Mouse (Mus musculus) olfactory bulb, adult 2 months (tissue): ENCODE results near the gene Iqca. TPM values are rescaled to one million over a fixed set of nuclear protein-coding genes. Genes with fewer than 3 reads are reported as not detected.
A peak's percentile ranks its signal among the peaks of the same experiment; 100 is the strongest.

Experiments used
- H3K27ac ChIP-seq: fragments of 200-500 bp; 2 replicates; pipeline ENCODE4 v1.5.1; 2012; ENCODE audit warnings: low read depth, low read length; ENCODE audit not compliant: insufficient read depth
- H3K4me1 ChIP-seq: fragments of 200-500 bp; 2 replicates; pipeline ENCODE4 v1.6.1; 2012; ENCODE audit warnings: low read length; ENCODE audit not compliant: control insufficient read depth, insufficient read depth
- H3K4me3 ChIP-seq: fragments of 200-500 bp; 2 replicates; pipeline ENCODE4 v1.5.1; 2012; ENCODE audit warnings: mild to moderate bottlenecking, low read depth, low read length, moderate library complexity; ENCODE audit not compliant: insufficient read depth
- CTCF ChIP-seq: fragments of 200-500 bp; IDR thresholded peaks from 2 replicates; pipeline ENCODE4 v1.5.1; 2012; ENCODE audit warnings: low read depth, mild to moderate bottlenecking, low read length, moderate library complexity; ENCODE audit not compliant: insufficient read depth
- POLR2A ChIP-seq: fragments of 200-500 bp; IDR thresholded peaks from 2 replicates; pipeline ENCODE4 v1.6.1; 2012; ENCODE audit warnings: mild to moderate bottlenecking, low read depth, low read length, moderate library complexity; ENCODE audit not compliant: insufficient read depth
- WGBS: fragments of 180-500 bp; shearing (Covaris S2); methylation state at CpG from one replicate; pipeline ENCODE4 v1.1.7; 2018; 5-methylcytosine and 5-hydroxymethylcytosine counted together
- polyA plus RNA-seq: library from polyadenylated mRNA; stranded (reverse); fragments of >200 nt; gene quantifications from 2 replicates; pipeline ENCODE4 v1.2.4, GENCODE M21; 2012; ENCODE audit warnings: low replicate concordance; ENCODE audit not compliant: missing spikeins, insufficient read depth, insufficient read length

Iqca gene
- not detected in 2 replicates for polyA plus RNA-seq

- peaks cover 12% of the 10 kb centered on the region for H3K4me1 ChIP-seq
- TF ChIP-seq CTCF = no peak
- H3K4me3 ChIP-seq = peak within 1 kb of the TSS; percentile 21; the same call in 1 of the 2 replicates
- H3K27ac ChIP-seq = no peak within 1 kb of the TSS
- 7% methylated on average over 18 of the region's 18 CpGs for WGBS
Observed at GRCm38 (mm10) chr1:90153099-90153744, at the start of gene Iqca. TSS of gene Iqca (minus strand) at chr1:90153401.

DNA sequence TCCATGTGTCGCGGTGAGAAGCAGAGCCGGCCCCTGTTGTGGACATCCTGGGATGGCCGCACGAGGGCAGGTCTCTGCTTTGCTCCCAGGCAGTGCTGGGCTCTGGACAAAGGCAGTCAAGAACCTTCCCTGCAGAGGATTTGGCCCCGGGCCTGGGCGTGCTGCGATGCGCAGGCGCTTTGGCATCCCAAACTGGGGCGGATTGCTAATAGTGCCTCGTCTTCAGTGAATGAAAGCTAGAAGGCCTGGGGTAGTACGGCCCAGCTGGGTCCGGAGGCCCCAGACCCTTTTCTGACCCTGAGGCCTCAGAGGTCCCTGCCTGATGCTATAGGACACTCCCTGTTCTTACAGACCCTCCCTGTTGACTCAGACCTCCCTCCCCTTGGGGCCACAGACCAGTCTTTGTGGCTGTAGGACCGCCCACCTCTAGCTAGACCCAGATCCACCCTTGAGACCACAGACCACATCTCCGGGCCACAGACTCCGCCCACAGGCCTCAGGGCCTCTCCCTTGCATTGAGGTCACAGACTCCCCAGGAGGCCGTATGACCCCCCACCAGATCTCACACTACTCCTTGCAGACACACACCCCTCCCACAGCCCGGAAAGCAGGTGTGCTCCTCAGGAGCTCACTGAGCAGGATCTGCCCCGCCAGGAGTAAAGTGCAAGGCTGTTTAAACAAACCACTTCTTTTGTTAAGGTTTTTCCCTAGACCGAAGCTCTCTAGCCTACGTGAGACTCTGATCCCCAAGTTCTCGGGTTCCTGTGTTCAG, 49.2 kb upstream of the Iqca start:
- WGBS = 49% methylated on average over 23 of the region's 23 CpGs
- H3K4me3 ChIP-seq = no peak overlapping the region
- TF ChIP-seq POLR2A (no peak), CTCF (peak; percentile 18; the same call in 1 of the 2 replicates)
- no peak overlapping the region for H3K27ac ChIP-seq
- peaks cover 7% of the 10 kb centered on the region for H3K4me1 ChIP-seq

DNA sequence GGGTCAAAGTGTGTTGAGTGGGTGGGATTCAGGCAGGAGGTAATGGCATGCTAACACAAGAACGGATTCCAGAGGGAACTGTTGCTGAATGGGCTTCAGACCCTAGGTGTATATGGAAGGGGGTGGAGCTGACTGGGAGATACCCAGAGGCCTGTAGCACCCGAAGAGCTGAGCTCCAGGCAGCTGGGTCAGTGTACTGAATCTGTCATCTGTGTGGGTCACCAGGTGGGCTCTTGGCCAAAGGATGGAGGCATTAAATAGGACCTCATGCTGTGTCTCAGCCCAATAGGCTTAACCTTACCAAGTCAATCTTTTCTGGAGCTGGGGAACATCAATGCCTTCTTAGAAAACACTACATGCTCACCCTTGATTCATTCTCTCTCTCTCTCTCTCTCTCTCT, 48.5 kb upstream of the Iqca start:
- 76% methylated on average over 2 of the region's 2 CpGs for WGBS
- Histone ChIP-seq H3K4me3 (no peak overlapping the region), H3K27ac (no peak overlapping the region), H3K4me1 (peaks cover 5% of the 10 kb centered on the region)
- TF ChIP-seq CTCF (no peak), POLR2A (no peak)

- TF ChIP-seq POLR2A (no peak), CTCF (no peak)
- WGBS = 93% methylated on average over 5 of the region's 5 CpGs
- no peak overlapping the region for H3K4me3 ChIP-seq
- H3K4me1 ChIP-seq = peaks cover 5% of the 10 kb centered on the region
- no peak overlapping the region for H3K27ac ChIP-seq
Observed at GRCm38 (mm10) chr1:90201246-90201645, 48.0 kb upstream of the Iqca start.

- 78% methylated on average over 6 of the region's 6 CpGs for WGBS
- TF ChIP-seq CTCF (no peak), POLR2A (no peak)
- Histone ChIP-seq H3K27ac (no peak overlapping the region), H3K4me3 (no peak overlapping the region), H3K4me1 (no peaks in the 10 kb centered on the region)
Observed at GRCm38 (mm10) chr1:90189046-90189445, 35.8 kb upstream of the Iqca start.

DNA sequence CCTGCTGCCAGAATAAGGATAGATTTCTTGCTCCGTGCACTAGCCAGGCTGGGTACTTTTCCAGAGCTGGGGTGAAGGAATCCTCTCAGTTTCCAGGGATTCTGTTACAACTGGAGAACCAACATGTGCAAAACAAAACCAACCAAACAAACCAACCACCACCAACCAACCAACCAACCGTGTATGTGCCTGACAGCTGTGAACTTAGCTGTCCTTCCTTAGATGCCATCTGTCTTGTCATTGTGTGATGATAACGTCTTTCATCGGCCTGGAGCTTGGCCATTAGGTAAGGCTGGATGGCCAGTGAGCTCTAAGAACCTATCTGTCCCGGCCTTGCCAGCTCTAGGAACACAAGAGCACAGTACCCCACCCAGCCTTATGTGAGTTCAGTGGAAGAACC, 33.7 kb upstream of the Iqca start:
- no peak overlapping the region for H3K27ac ChIP-seq
- TF ChIP-seq CTCF = no peak
- no peak for TF ChIP-seq POLR2A
- no peak overlapping the region for H3K4me3 ChIP-seq
- no peaks in the 10 kb centered on the region for H3K4me1 ChIP-seq
- 97% methylated on average over 5 of the region's 5 CpGs for WGBS

DNA sequence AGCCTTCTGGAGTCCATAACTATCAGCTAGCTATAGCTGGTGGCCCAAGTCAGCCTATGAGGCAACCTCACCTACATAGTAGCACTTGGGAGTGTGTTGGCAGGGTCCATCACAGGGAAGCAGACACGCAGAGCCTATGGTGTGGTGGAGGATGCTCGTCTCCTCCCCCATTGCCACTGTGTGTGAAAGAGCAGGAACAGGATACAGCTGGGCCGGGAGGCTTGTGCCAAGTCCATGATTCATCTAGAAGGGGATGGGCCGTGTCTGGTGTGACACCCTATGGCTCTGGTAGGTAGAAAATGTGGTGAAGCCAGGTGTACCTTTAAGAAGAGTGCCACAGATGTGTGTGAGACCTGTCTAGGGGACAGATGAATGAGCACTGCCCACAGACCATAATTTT, 33.0 kb upstream of the Iqca start:
- no peak overlapping the region for H3K27ac ChIP-seq
- H3K4me1 ChIP-seq = no peaks in the 10 kb centered on the region
- WGBS = 75% methylated on average over 4 of the region's 4 CpGs
- no peak overlapping the region for H3K4me3 ChIP-seq
- TF ChIP-seq CTCF (no peak), POLR2A (no peak)

GRCm38 (mm10) chr1:90183602-90184001, 30.4 kb upstream of the Iqca start:
- 85% methylated on average over 6 of the region's 6 CpGs for WGBS
- no peak for TF ChIP-seq CTCF
- TF ChIP-seq POLR2A = no peak
- Histone ChIP-seq H3K4me1 (no peaks in the 10 kb centered on the region), H3K4me3 (no peak overlapping the region), H3K27ac (no peak overlapping the region)

GRCm38 (mm10) chr1:90182521-90182920, 29.3 kb upstream of the Iqca start:
- Histone ChIP-seq H3K4me3 (no peak overlapping the region), H3K27ac (no peak overlapping the region), H3K4me1 (no peaks in the 10 kb centered on the region)
- 50% methylated on average over 5 of the region's 5 CpGs for WGBS
- TF ChIP-seq POLR2A = no peak
- no peak for TF ChIP-seq CTCF
